Mouse (Mus musculus): Measurements from ENCODE around the gene Eme2. TPM values are rescaled to one million over a fixed set of nuclear protein-coding genes. Genes with fewer than 3 reads are reported as not detected.

Eme2 gene
- total RNA-seq, 1 experiment = 21.8 TPM

DNA sequence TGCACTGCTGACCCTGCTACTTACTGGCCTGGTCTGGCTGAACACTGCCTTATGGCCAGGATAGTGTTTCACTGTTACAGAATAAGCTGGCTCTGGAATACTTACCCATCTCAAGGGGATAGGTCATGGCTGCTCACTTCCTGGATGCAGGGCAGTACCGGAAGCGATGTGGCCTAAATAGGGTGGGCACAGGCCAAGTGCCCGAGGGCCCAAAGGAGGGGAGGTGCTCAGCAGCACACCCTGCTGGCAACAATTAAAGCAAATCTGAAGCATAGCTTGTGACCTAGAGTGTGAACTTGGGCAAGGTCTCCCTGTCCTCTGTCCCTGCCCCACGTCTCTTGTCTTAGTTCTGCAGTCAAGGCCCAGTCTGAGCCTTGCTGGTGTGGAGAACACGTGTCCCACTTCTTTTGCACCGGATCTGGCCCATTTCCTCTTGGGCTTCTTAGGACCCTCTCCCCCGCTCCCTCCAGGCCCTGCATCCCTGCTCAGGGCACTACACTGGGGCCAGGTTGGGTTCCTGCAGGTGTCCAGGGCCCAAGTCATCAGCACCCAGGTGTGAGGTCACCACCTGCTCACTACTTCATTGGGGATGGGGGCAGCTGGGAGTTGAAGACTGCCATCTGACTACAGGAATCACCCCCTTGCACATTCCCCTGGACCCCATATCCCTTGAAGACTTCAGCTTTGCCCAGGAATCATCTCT lies 13.0 kb downstream of the Eme2 start:
- TF ChIP-seq ZNF384 (IDR thresholded peaks at IDR 0.05; ENCODE audit: low read depth, low read length) = no peak
- TF ChIP-seq HCFC1 (IDR thresholded peaks at IDR 0.05; ENCODE audit: borderline replicate concordance, insufficient read depth, low read length) = no peak
- TF ChIP-seq ZC3H11A (IDR thresholded peaks at IDR 0.05; ENCODE audit: borderline replicate concordance, low read depth, low read length) = 0 out of 2 replicates have a peak, but pooled peaks have one; percentile 11
- no peak for TF ChIP-seq CHD2 (IDR thresholded peaks at IDR 0.05; ENCODE audit: low read depth, low read length)
- H3K4me3 ChIP-seq (ENCODE audit: insufficient read depth in 1 of 2, low read depth in 1 of 2, low read length in 2 of 2, poor library complexity in 1 of 2, severe bottlenecking in 1 of 2) = peak overlapping the region in 1 of 2 experiments; percentile 24; a peak in 1 of 4 replicates
- peaks cover 3 to 24% of the 10 kb centered on the region in 2 experiments; a peak in 2 of 4 replicates for H3K4me1 ChIP-seq (ENCODE audit: control insufficient read depth in 2 of 2, insufficient read depth in 2 of 2, low read length in 2 of 2, poor library complexity in 1 of 2)
- H3K36me3 ChIP-seq (ENCODE audit: control insufficient read depth, insufficient read depth, low read length, poor library complexity, severe bottlenecking) = peaks cover 16% of the 10 kb centered on the region; the same call in 1 of the 2 replicates
- H3K9ac ChIP-seq (ENCODE audit: insufficient read depth, low read depth, low read length, poor library complexity, severe bottlenecking) = no peak overlapping the region
- H3K9me3 ChIP-seq (ENCODE audit: control insufficient read depth, insufficient read depth, low read depth, low read length) = no peaks in the 10 kb centered on the region
- in situ Hi-C loops (cut with MboI; ENCODE audit: low sequenced_read_pairs in 2 of 2, unreplicated experiment in 2 of 2) = no loop called here
- DNase-seq (ENCODE audit: low read depth, low spot score) = no peak
- no peak overlapping the region for H3K27ac ChIP-seq (ENCODE audit: insufficient read depth, low read depth, low read length, poor library complexity, severe bottlenecking)

DNA sequence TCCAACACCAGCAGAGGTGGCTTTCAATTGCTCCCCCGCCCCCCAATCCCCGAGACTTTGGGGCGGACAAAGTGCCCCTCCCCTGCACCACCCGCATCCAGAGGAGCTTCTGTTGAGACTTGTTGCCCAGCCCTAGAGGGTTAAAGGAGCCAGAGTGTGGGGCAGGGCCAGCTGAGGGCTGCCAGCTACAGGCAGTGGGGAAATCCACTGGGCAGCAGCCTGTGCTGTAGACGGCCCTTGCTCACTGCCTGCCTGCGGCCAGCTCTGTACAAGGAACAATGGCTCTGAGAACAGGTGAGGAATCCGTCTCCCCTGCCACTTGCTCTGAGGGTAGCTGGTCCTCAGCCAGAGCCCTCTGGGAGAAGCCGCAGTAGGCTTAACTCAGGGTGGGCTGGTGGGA lies 16.4 kb downstream of the Eme2 start:
- peak overlapping the region; percentile 16 to 26 for H3K4me3 ChIP-seq (ENCODE audit: insufficient read depth in 1 of 2, low read depth in 1 of 2, low read length in 2 of 2, poor library complexity in 1 of 2, severe bottlenecking in 1 of 2)
- no peak overlapping the region for H3K27ac ChIP-seq (ENCODE audit: insufficient read depth, low read depth, low read length, poor library complexity, severe bottlenecking)

DNA sequence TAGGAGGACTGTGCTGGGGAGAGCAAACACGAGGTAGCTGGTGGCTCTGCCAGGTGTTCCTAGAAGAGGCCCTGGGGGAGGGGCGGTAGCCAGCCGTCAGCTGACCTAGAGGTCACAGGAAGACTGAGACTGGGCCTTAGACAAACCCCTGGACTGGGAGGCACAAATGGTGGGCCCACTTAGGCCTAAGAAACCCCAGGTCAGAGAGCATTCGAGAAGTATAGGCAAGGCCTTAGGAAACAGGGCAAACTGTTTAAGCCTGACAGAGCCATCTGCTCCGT lies 16.8 kb downstream of the Eme2 start:
- H3K27ac ChIP-seq (ENCODE audit: insufficient read depth, low read depth, low read length, poor library complexity, severe bottlenecking) = no peak overlapping the region; the same call in 1 of the 2 replicates
- peak overlapping the region; percentile 67 for H3K9ac ChIP-seq (ENCODE audit: insufficient read depth, low read depth, low read length, poor library complexity, severe bottlenecking)
- H3K36me3 ChIP-seq (ENCODE audit: control insufficient read depth, insufficient read depth, low read length, poor library complexity, severe bottlenecking) = peaks cover 6% of the 10 kb centered on the region; the same call in 1 of the 2 replicates
- H3K9me3 ChIP-seq (ENCODE audit: control insufficient read depth, insufficient read depth, low read depth, low read length) = no peaks in the 10 kb centered on the region
- H3K4me1 ChIP-seq (ENCODE audit: control insufficient read depth in 2 of 2, insufficient read depth in 2 of 2, low read length in 2 of 2, poor library complexity in 1 of 2) = peaks cover 5 to 23% of the 10 kb centered on the region in 2 experiments; a peak in 2 of 4 replicates
- H3K4me3 ChIP-seq (ENCODE audit: insufficient read depth in 1 of 2, low read depth in 1 of 2, low read length in 2 of 2, poor library complexity in 1 of 2, severe bottlenecking in 1 of 2) = peak overlapping the region; percentile 16 to 33
- no peak for DNase-seq (ENCODE audit: low read depth, low spot score)
- in situ Hi-C loops (cut with MboI; ENCODE audit: low sequenced_read_pairs in 2 of 2, unreplicated experiment in 2 of 2) = no loop called here
- TF ChIP-seq ZNF384 (IDR thresholded peaks at IDR 0.05; ENCODE audit: low read depth, low read length) = no peak
- no peak for TF ChIP-seq MAFK (IDR thresholded peaks at IDR 0.05; ENCODE audit: insufficient read depth, low read depth, low read length)
- no peak for TF ChIP-seq CHD2 (IDR thresholded peaks at IDR 0.05; ENCODE audit: low read depth, low read length)
- no peak for TF ChIP-seq ZC3H11A (IDR thresholded peaks at IDR 0.05; ENCODE audit: borderline replicate concordance, low read depth, low read length)
- no peak for TF ChIP-seq HCFC1 (IDR thresholded peaks at IDR 0.05; ENCODE audit: borderline replicate concordance, insufficient read depth, low read length)

More for the DNA sequence above, 16.4 kb downstream of the Eme2 start:
- in situ Hi-C loops (cut with MboI; ENCODE audit: low sequenced_read_pairs in 2 of 2, unreplicated experiment in 2 of 2) = no loop called here
- Histone ChIP-seq H3K4me1 (ENCODE audit: control insufficient read depth in 2 of 2, insufficient read depth in 2 of 2, low read length in 2 of 2, poor library complexity in 1 of 2) (peaks cover 3 to 23% of the 10 kb centered on the region in 2 experiments; a peak in 2 of 4 replicates), H3K36me3 (ENCODE audit: control insufficient read depth, insufficient read depth, low read length, poor library complexity, severe bottlenecking) (peaks cover 9% of the 10 kb centered on the region; the same call in 1 of the 2 replicates), H3K9me3 (ENCODE audit: control insufficient read depth, insufficient read depth, low read depth, low read length) (no peaks in the 10 kb centered on the region), H3K9ac (ENCODE audit: insufficient read depth, low read depth, low read length, poor library complexity, severe bottlenecking) (peak overlapping the region; percentile 21; the same call in 1 of the 2 replicates)
- no peak for TF ChIP-seq ZNF384 (IDR thresholded peaks at IDR 0.05; ENCODE audit: low read depth, low read length)
- no peak for TF ChIP-seq CHD2 (IDR thresholded peaks at IDR 0.05; ENCODE audit: low read depth, low read length)
- no peak for TF ChIP-seq MAFK (IDR thresholded peaks at IDR 0.05; ENCODE audit: insufficient read depth, low read depth, low read length)
- DNase-seq (ENCODE audit: low read depth, low spot score) = no peak

GRCm38 (mm10) chr17:24877336-24878116 lies 17.4 kb downstream of the Eme2 start:
- Histone ChIP-seq H3K4me1 (ENCODE audit: control insufficient read depth in 2 of 2, insufficient read depth in 2 of 2, low read length in 2 of 2, poor library complexity in 1 of 2) (peaks cover 5 to 26% of the 10 kb centered on the region in 2 experiments; a peak in 2 of 4 replicates), H3K36me3 (ENCODE audit: control insufficient read depth, insufficient read depth, low read length, poor library complexity, severe bottlenecking) (peaks cover under 1% of the 10 kb centered on the region; the same call in 1 of the 2 replicates), H3K9ac (ENCODE audit: insufficient read depth, low read depth, low read length, poor library complexity, severe bottlenecking) (peak overlapping the region; percentile 67), H3K9me3 (ENCODE audit: control insufficient read depth, insufficient read depth, low read depth, low read length) (no peaks in the 10 kb centered on the region), H3K27ac (ENCODE audit: insufficient read depth, low read depth, low read length, poor library complexity, severe bottlenecking) (peak overlapping the region; percentile 49; the same call in 1 of the 2 replicates), H3K4me3 (ENCODE audit: insufficient read depth in 1 of 2, low read depth in 1 of 2, low read length in 2 of 2, poor library complexity in 1 of 2, severe bottlenecking in 1 of 2) (peak overlapping the region; percentile 16 to 33)
- no peak for DNase-seq (ENCODE audit: low read depth, low spot score)
- TF ChIP-seq ZC3H11A (IDR thresholded peaks at IDR 0.05; ENCODE audit: borderline replicate concordance, low read depth, low read length) = no peak
- TF ChIP-seq ZNF384 (IDR thresholded peaks at IDR 0.05; ENCODE audit: low read depth, low read length) = no peak
- TF ChIP-seq MAFK (IDR thresholded peaks at IDR 0.05; ENCODE audit: insufficient read depth, low read depth, low read length) = no peak
- TF ChIP-seq HCFC1 (IDR thresholded peaks at IDR 0.05; ENCODE audit: borderline replicate concordance, insufficient read depth, low read length) = no peak
- TF ChIP-seq CHD2 (IDR thresholded peaks at IDR 0.05; ENCODE audit: low read depth, low read length) = no peak
- in situ Hi-C loops (cut with MboI; ENCODE audit: low sequenced_read_pairs in 2 of 2, unreplicated experiment in 2 of 2) = no loop called here

Measured in ES-E14 (cell line).